Mouse (Mus musculus) liver, postnatal 0 days (tissue): ENCODE data around the gene Me3.

Source experiments
- CTCF ChIP-seq: sonication (generic); IDR thresholded peaks from 2 replicates; pipeline ENCODE4 v1.5.1; 2016; ENCODE audit warnings: antibody characterized with exemption, low read depth
- EP300 ChIP-seq: IDR thresholded peaks from 2 replicates; pipeline ENCODE4 v1.6.1; 2016; ENCODE audit warnings: antibody characterized with exemption, low read depth, mild to moderate bottlenecking

GRCm38 (mm10) chr7:89835566-89835965 lies 203.4 kb downstream of the Me3 start:
- TF ChIP-seq CTCF (no peak), EP300 (no peak)
